Mouse (Mus musculus): ENCODE data around the gene Ninj2. TPM values are rescaled to one million over a fixed set of nuclear protein-coding genes. Genes with fewer than 3 reads are reported as not detected.

Ninj2 gene
- polyA plus RNA-seq, 2 experiments: 1.7 to 1.9 TPM

DNA sequence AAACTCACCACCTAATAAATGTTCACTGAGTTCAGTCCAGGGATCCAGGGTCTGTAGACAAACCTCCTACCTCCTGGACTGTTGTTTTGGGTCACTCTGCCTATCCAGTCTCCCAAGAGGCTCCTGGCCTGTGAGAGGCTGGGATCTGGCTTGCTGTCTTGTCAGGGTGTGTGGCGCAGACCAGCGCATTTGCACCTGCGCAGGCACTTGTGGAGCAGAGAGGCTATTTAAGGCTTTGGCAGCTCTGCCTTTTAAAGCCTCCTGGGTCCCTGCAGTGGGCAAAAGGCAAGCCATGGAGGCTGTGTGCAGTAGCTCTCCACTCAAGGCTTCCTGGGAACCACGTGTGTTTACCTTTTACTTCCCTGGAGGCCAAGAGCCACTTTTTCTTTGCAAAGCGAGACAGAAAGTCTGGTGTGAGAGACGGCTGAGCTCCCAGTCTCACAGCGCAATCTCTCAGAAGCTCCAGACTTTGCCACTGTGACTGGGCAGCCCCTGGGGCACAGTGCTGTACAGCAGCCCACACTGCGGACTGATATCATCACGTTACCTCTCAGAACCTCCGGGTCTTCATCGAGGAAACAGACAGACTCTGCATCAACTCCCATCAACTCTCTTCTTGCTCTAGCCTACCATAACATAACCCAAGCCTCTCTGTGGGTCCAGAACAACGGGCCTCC, 55.7 kb downstream of the Ninj2 start:
- Histone ChIP-seq H3K27me3 (ENCODE audit: control insufficient read depth, insufficient read depth, low read length) (no peaks in the 10 kb centered on the region), H3K36me3 (ENCODE audit: control insufficient read depth, insufficient read depth, low read length) (no peaks in the 10 kb centered on the region), H3K4me1 (ENCODE audit: control insufficient read depth, insufficient read depth, low read length) (peaks cover 7% of the 10 kb centered on the region), H3K9ac (ENCODE audit: low read depth, low read length, severe bottlenecking) (no peak overlapping the region), H3K4me3 (replicated peaks; ENCODE audit: low read length) (no peak overlapping the region), H3K9me3 (ENCODE audit: control insufficient read depth, low read length) (no peaks in the 10 kb centered on the region; the same call in 1 of the 2 replicates), H3K27ac (replicated peaks; ENCODE audit: low read depth, low read length) (no peak overlapping the region), H3K4me2 (replicated peaks; ENCODE audit: low read depth, low read length, severe bottlenecking) (no peak overlapping the region)
- 70% methylated on average over 12 of the region's 12 CpGs for WGBS
- ATAC-seq (ENCODE audit: low FRiP score, low read depth): no peak
- TF ChIP-seq POLR2A (IDR thresholded peaks at IDR 0.05; ENCODE audit: borderline replicate concordance, extremely low read depth, insufficient read depth, insufficient read length): no peak
- no peak for DNase-seq (ENCODE audit: low spot score)

DNA sequence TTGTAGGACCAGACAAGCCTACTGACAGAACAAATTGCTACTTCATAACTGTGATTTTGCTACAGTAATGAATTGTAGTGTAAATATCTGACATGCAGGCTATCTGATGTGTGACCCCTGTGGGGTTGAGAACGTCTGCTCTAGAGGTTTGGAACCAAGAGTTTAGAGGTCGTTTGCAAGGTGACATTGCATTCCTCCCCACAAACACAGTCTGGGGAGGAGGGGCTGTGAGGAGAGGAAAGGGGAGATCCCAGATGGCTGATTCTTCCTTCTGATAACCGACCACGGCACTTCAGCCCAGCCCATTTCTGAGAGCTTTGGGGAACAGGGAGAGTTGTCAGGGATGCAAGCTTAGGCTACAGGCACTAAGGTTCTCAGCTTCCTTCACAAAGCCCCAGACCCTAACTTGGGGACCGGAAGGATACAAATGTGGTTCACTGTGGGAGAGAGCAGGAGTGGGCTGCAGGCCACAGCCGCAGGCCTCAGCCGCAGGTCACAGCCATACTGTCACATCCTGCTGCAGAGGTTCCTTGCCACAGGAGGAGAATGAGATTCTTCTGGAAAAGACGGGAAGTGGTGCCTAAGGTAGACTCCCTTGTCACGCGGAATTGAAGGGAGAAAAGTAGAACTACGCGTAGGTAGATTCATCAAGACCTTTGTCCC, 56.4 kb downstream of the Ninj2 start:
- no peak for TF ChIP-seq POLR2A (IDR thresholded peaks at IDR 0.05; ENCODE audit: borderline replicate concordance, extremely low read depth, insufficient read depth, insufficient read length)
- peaks cover 7% of the 10 kb centered on the region for H3K4me1 ChIP-seq (ENCODE audit: control insufficient read depth, insufficient read depth, low read length)
- no peak overlapping the region for H3K9ac ChIP-seq (ENCODE audit: low read depth, low read length, severe bottlenecking)
- no peak overlapping the region for H3K4me2 ChIP-seq (replicated peaks; ENCODE audit: low read depth, low read length, severe bottlenecking)
- no peaks in the 10 kb centered on the region for H3K36me3 ChIP-seq (ENCODE audit: control insufficient read depth, insufficient read depth, low read length)
- no peak overlapping the region for H3K27ac ChIP-seq (replicated peaks; ENCODE audit: low read depth, low read length)
- no peaks in the 10 kb centered on the region for H3K9me3 ChIP-seq (ENCODE audit: control insufficient read depth, low read length)
- WGBS: 69% methylated on average over 12 of the region's 12 CpGs
- no peak for DNase-seq (ENCODE audit: low spot score)
- no peak overlapping the region for H3K4me3 ChIP-seq (replicated peaks; ENCODE audit: low read length)
- no peak for ATAC-seq (ENCODE audit: low FRiP score, low read depth)
- H3K27me3 ChIP-seq (ENCODE audit: control insufficient read depth, insufficient read depth, low read length): no peaks in the 10 kb centered on the region

DNA sequence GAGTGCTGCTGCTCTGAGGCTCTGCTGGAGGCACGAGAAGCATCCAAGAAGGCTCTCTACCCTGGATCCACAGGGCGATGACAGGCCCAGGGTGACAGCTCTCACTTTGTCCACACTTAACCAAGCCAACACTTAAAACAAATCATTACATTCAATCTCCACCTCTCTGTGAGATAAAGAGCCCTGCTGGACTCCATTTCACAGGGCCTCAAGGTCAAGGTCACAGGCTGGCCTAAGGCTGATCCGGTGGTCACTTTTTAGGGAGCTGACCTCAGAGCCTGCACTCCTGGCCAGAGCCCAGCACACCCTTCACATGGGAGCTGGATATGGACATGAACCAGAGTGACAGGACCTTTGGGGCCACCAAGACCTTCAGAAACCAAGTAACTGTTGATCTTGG, 57.1 kb downstream of the Ninj2 start:
- H3K4me3 ChIP-seq (replicated peaks; ENCODE audit: low read length): no peak overlapping the region
- no peak overlapping the region for H3K4me2 ChIP-seq (replicated peaks; ENCODE audit: low read depth, low read length, severe bottlenecking)
- ATAC-seq (ENCODE audit: low FRiP score, low read depth): no peak
- H3K4me1 ChIP-seq (ENCODE audit: control insufficient read depth, insufficient read depth, low read length): peaks cover 7% of the 10 kb centered on the region
- 79% methylated on average over 3 of the region's 3 CpGs for WGBS
- no peak for TF ChIP-seq POLR2A (IDR thresholded peaks at IDR 0.05; ENCODE audit: borderline replicate concordance, extremely low read depth, insufficient read depth, insufficient read length)
- DNase-seq (ENCODE audit: low spot score): no peak
- no peaks in the 10 kb centered on the region for H3K36me3 ChIP-seq (ENCODE audit: control insufficient read depth, insufficient read depth, low read length)
- no peaks in the 10 kb centered on the region for H3K9me3 ChIP-seq (ENCODE audit: control insufficient read depth, low read length)
- H3K9ac ChIP-seq (ENCODE audit: low read depth, low read length, severe bottlenecking): no peak overlapping the region
- no peak overlapping the region for H3K27ac ChIP-seq (replicated peaks; ENCODE audit: low read depth, low read length)
- no peaks in the 10 kb centered on the region for H3K27me3 ChIP-seq (ENCODE audit: control insufficient read depth, insufficient read depth, low read length)

DNA sequence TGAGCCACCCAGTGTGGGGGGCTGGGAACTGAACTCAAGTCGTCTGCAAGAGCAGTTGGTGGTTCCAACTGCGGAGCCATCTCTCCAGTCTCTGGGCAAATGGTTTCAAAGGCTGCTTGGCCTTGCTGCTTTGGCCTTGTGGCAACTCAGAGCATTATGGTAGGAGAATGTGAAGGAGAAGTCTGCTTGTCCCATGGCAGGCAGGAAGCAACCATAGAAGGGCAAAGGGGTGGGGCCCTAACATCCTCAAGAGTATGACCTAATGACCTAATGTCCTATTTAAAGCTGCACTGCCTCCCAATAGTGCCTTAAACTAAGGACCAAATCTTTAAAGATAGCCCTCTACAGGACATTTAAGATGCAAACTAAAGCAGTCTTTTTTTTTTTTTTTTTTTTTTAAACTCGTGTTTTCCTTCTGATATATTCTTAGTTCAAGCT, 58.5 kb downstream of the Ninj2 start:
- Histone ChIP-seq H3K4me2 (replicated peaks; ENCODE audit: low read depth, low read length, severe bottlenecking) (no peak overlapping the region), H3K9ac (ENCODE audit: low read depth, low read length, severe bottlenecking) (no peak overlapping the region), H3K4me1 (ENCODE audit: control insufficient read depth, insufficient read depth, low read length) (peaks cover 7% of the 10 kb centered on the region), H3K27me3 (ENCODE audit: control insufficient read depth, insufficient read depth, low read length) (no peaks in the 10 kb centered on the region), H3K4me3 (replicated peaks; ENCODE audit: low read length) (no peak overlapping the region), H3K9me3 (ENCODE audit: control insufficient read depth, low read length) (no peaks in the 10 kb centered on the region), H3K27ac (replicated peaks; ENCODE audit: low read depth, low read length) (no peak overlapping the region), H3K36me3 (ENCODE audit: control insufficient read depth, insufficient read depth, low read length) (no peaks in the 10 kb centered on the region)
- no peak for TF ChIP-seq POLR2A (IDR thresholded peaks at IDR 0.05; ENCODE audit: borderline replicate concordance, extremely low read depth, insufficient read depth, insufficient read length)
- 69% methylated on average over 3 of the region's 3 CpGs for WGBS
- ATAC-seq (ENCODE audit: low FRiP score, low read depth) (no peak), DNase-seq (ENCODE audit: low spot score) (no peak)

DNA sequence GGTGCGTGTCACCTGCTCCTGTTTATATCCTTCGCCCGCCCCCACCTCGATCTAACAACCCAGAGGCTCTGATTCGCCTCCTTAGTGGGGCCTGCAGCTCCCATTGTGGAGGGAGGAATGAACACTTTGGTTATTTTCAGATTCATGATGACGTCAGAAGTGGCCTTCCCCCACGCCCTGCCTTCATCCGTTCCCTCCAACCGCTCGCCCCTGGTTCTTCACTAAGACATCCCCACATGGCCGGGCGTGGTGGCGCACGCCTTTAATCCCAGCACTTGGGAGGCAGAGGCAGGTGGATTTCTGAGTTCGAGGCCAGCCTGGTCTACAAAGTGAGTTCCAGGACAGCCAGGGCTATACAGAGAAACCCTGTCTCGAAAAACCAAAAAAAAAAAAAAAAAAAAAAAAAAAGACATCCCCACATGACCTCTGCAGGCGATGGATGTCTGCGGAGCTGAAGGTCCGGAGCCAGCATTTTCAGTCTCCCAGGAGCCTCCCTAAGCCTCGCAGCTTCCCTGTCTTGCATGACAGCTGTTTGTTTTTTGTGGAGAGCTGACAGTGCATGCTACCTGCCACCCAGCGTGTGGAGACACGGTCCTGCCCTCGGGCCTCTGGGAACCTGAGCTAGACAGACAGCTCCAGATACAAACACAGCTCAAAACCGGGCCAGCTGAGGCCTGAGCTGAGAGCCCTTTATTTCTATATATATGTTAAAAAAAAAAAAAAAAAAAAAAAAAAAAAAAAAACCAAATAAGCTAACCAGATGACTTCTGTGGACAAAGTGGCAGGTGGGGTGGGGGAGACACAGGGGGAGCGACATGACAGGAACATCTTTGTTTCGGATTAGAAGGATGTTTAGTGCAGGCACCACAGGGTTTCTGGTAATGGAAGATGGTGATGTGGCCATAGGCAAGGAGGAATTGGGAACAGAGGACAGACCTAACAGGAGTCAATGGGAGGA, 59.9 kb downstream of the Ninj2 start:
- H3K9me3 ChIP-seq (ENCODE audit: control insufficient read depth, low read length): no peaks in the 10 kb centered on the region
- peaks cover 7% of the 10 kb centered on the region for H3K4me1 ChIP-seq (ENCODE audit: control insufficient read depth, insufficient read depth, low read length)
- 80% methylated on average over 24 of the region's 26 CpGs for WGBS
- no peak overlapping the region for H3K4me2 ChIP-seq (replicated peaks; ENCODE audit: low read depth, low read length, severe bottlenecking)
- H3K27ac ChIP-seq (replicated peaks; ENCODE audit: low read depth, low read length): no peak overlapping the region
- H3K4me3 ChIP-seq (replicated peaks; ENCODE audit: low read length): no peak overlapping the region
- H3K36me3 ChIP-seq (ENCODE audit: control insufficient read depth, insufficient read depth, low read length): no peaks in the 10 kb centered on the region
- no peak overlapping the region for H3K9ac ChIP-seq (ENCODE audit: low read depth, low read length, severe bottlenecking)
- ATAC-seq (ENCODE audit: low FRiP score, low read depth): peak; percentile 44; the same call in 1 of the 2 replicates
- no peaks in the 10 kb centered on the region for H3K27me3 ChIP-seq (ENCODE audit: control insufficient read depth, insufficient read depth, low read length)
- TF ChIP-seq POLR2A (IDR thresholded peaks at IDR 0.05; ENCODE audit: borderline replicate concordance, extremely low read depth, insufficient read depth, insufficient read length): no peak
- DNase-seq (ENCODE audit: low spot score): peak; percentile 45

All from limb, embryonic 14.5 days (tissue).